Mouse (Mus musculus) adrenal gland, postnatal 25 days (tissue): ENCODE measurements around the gene Noxa1. TPM values are rescaled to one million over a fixed set of nuclear protein-coding genes. Genes with fewer than 3 reads are reported as not detected.

Experiments
- DNase-seq: peaks from one replicate; pipeline ENCODE4 v3.0.0; 2021; ENCODE audit warnings: mixed read lengths
- long read RNA-seq: library from polyadenylated mRNA; stranded (forward); transcript quantifications from one replicate; pipeline ENCODE4 v2.0.0, GENCODE M21; 2021
- total RNA-seq: library from RNA; stranded (reverse); gene quantifications from 2 replicates; pipeline ENCODE4 v1.2.3, GENCODE M21; 2021

The Noxa1 gene
- total RNA-seq: not detected in 2 replicates
- long read RNA-seq: 0 reads

DNA sequence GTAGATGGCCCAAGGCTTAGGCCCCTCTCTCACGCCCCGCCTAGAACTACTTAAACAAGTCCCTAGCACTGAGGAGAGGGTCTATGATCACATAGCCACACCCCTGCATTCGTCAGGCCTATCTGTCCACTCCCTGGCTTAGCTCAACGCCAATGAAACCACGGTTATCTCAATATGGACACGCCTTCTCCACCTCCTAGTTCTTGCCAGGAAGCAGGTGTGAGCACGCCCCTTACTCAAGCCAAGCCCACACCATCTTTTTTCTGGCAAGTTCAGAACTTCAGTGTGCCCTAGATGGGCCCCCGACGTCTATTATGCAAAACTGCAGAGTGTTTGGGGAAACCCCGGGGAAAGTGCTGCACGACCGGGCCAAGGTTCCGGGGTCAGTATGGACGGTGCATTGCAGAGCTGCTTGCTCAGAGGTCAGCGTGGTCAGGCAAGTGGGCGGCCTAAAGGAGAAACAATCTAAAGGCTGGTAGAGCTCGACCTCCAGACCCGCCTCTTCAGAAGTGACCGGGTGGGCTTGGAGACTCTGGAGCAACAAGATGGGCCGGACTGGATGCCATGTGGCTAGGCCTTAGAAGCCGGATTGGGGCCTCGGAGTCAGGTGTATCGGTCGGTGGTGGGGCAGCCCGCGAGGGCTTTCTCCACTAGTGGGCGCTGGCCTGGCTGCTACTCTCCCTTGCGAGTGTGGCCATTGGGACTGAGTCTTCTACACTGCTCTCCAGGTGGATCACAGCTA is at the start of gene Noxa1:
Noxa1 (minus strand) TSS at position 41 of the 742 bp plus-strand sequence.
- DNase-seq: no peak

DNA sequence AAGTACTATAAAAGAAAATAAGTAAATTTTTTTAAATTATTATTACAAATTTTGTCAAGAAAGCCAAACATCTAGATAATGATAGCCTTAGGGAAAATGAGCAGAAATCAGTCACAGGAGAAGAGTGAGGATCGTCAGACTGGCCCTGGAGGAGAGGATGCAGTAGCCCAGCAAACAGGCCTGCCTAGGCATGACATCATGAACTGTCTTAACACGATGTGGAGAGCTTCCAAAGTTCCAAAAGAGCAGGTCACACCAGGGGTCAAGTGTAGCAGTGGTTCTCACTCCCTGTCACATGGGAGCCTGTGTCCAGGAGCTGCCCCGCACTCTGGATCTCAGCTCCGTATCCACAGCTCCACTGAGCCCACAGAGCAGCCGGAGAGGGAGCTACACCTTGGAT is 47.0 kb upstream of the Noxa1 start:
- no peak for DNase-seq

DNA sequence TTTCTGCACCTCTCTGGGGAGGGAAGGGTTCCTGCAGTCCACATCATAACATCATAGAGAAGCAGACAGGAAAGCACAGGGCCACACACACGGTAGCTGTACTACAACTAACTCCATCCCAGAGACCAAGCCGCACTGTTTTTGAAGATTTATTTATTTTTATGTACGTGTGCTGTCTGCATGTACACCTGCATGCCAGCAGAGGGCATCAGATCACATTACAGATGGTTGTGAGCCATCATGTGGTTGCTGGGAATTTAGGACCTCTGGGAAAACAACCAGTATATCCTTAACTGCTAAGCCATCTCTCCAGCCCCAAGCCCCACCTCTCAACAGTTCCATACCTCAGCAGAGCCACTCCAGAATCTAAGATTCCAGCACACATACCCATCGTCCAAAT is 46.2 kb upstream of the Noxa1 start:
- DNase-seq: no peak

DNA sequence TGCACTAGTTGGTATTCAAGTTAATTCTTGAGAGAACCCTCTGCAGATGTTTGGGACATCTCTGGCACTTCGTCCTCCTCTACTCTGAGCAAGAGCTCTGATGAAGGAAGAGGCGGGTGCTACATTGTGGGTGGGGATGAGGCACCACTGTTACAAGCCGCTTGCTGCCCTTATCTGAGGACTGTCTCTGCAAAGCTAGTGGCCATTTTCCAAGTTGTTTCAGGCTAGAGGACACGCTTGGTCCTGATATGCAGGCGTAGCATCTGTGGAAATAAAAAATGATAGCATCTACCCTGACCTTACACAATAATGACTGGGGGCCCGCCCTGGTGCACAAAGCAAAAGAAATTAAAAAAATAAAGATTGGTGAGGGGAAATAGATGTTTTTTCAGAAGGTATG is 42.9 kb upstream of the Noxa1 start:
- DNase-seq: no peak

DNA sequence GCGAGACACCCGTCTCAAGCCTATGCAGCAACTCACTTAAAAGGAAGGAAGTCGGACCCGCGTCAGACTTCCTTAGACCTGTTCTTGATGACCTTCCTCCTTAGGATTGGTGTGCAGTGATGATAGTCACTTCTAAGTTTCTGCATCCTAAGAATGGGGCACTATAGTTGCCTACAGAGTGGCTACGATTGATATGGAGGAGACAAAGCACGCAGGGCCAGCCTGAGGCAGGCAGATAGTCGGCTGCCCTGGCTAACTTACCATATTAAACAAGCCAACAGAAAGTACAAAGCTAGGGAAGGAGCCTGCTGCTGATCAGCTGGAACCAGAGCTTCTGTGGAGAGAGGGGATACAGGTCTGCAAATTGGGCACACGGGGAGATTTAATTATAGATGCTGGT is 36.7 kb upstream of the Noxa1 start:
- DNase-seq: no peak

DNA sequence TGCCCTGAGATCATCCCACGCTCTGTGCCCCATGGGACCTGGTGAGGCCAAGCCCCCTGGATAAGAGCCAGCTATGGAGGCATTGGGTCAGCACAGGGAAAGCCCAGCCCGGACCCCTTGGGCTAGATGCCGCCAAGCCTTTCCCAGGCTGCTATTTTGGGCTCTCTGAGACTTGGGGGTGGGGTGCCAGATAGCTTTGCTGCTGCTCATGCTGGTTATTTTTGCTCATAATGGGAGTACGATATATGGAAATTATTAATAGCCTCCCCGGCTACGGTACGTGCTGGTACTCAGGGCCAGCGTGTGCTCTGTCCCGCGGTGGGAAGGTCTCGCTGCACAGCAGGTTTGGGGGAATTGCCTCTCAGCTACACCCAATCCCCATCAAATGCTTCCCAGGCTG is 33.1 kb upstream of the Noxa1 start:
- no peak for DNase-seq

- DNase-seq: peak; percentile 77
These were observed 32.3 kb upstream of the Noxa1 start for GRCm38 (mm10) chr2:25127206-25127605.

DNA sequence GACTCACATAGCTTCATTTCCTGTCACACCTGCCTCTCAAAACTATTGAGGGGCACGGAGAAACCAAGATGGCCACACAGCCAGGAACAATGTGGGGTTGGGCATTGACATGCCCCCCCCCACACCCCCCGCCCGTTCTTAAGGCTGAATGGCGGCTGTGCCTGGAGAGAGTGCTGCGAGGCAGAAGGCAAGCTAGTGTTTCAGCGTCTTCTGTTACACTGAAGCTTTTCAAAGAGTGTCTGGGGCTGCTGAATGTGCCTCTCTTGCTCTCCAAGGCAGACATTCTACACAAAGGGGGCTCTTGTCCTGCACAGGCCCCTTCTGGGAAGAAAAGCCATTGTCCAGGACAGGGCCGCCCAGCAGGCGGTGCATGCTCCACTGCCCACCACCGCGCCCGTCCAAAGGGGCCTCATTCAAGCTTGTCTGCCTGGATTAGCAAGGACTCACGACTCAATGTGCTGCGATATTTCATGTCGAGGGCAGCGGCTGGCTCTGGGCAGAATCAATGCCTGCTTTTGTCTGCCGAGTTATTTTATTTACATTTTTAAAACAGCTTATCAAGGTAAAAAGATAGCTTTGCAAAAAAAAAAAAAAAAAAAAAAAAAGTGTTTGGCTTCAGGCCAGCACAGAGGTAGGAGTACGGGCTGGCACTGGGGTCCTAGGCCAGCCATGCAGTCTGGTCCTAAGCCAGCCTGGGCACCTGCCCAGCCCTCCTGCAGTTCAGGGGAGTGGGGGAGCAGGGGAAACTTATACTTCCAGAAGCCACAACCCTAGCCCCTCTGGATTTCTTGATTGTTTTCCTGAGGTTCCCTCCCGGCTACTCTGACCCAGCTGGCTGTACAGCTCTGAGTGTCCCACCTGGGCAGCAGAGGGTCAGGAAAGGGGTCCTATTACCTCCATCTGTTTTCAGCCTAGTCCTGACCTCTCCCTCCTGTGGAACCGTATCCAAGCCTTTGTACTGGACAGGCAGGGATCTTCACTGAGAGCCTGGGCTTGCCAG is 31.4 kb upstream of the Noxa1 start:
- no peak for DNase-seq

DNA sequence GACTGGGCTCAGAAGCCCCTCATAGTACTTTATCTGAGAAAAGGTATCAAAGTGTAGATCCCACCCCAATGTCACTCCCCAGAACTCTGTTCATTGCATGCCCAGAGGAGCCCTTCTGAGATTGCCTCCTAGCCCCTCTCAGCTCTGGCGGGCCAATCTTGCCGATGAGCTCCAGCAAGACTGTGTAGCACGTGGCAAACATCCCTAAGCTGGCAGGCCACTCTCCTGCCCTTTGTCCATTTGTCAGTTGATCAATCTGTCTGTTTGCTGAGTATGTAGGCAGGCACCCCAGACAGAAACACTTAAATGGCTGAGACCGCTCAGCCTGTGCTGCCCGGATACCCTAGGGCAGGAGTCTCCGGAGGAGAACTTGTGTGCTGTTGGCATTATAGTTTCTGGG is 30.2 kb upstream of the Noxa1 start:
- no peak for DNase-seq

- DNase-seq: no peak
These were observed 29.5 kb upstream of the Noxa1 start for GRCm38 (mm10) chr2:25124411-25124810.

DNA sequence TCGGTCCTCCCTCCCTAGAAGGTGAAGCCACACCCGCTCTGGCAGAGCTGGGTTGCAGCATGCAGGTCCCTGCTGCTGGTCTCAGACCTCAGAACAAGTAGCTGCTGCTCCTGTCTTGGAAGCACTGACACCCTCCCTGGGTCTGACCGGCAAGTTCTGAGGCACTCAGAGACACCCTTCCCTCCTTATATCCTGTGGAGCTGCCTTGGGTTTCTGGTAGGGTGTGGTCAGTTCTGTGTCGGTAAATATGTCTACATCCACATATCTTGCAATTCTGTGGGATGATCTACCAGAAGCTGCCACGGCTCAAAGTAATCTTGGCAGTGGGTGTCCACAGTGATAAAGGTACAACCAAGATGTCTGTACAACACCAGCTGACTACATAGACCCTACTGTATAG is 28.6 kb upstream of the Noxa1 start:
- DNase-seq: no peak

GRCm38 (mm10) chr2:25122666-25123065 is 27.7 kb upstream of the Noxa1 start:
- DNase-seq: no peak

- no peak for DNase-seq
These were observed 26.0 kb upstream of the Noxa1 start for GRCm38 (mm10) chr2:25120963-25121362.

GRCm38 (mm10) chr2:25115442-25115841 is 20.5 kb upstream of the Noxa1 start:
- no peak for DNase-seq

- DNase-seq: no peak
These were observed 19.4 kb upstream of the Noxa1 start for GRCm38 (mm10) chr2:25114308-25114707.

- DNase-seq: no peak
These were observed 16.3 kb upstream of the Noxa1 start for GRCm38 (mm10) chr2:25111184-25111791.

GRCm38 (mm10) chr2:25110505-25111183 is 15.7 kb upstream of the Noxa1 start:
- peak; percentile 36 for DNase-seq

DNA sequence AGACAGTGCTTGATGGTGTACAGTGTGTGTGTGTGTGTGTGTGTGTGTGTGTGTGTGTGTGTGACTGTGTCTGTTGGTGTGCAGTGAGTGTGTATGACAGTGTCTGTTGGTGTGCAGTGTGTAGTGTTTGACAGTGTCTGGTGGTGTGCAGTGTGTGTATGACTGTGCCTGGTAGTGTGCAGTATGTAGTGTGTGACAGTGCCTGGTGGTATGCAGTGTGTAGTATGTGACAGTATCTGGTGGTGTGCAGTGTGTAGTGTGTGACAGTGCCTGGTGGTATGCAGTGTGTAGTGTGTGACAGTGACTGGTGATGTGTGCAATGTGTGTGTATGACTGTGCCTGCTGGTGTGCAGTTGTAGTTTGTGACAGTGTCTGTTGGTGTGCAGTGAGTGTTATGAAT is 14.5 kb upstream of the Noxa1 start:
- DNase-seq: no peak

DNA sequence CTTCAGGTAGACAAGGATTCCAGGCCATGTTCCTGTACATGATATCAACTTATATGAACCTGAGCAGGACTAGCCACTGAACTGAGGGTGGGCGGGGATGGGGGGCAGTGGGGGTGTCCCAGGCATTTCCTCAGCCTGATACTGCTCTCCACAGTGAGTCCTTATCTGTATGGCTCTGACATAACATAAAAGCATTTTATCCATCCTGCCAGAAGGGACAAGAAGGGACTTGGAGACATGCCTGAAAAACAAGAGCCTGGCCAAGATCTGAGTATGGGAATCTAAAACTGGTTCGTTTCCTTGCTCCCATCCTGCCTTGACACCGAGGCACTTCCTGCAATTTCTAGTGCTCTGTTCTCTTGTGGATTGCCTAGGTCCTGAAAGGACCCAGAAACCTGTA is 11.1 kb upstream of the Noxa1 start:
- no peak for DNase-seq

DNA sequence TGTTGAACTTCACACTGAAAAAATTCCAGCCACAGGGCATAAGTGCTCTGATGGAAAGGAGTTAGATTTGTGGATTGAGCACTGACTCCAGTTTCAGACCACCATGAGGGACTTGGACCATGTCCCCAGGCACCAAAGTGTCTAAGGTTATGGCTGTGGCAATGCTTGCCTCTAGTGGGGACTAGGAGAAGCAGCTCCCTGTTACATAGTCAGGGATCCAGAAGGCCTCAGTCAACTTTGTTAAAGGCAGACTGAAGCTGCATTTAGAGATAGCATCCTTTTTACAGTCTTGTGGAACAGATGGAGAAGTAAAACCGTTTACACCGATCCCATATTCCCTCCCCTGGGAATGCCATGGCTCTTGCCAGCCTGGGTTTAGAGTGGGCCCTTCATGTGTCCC is 9.2 kb upstream of the Noxa1 start:
- no peak for DNase-seq

DNA sequence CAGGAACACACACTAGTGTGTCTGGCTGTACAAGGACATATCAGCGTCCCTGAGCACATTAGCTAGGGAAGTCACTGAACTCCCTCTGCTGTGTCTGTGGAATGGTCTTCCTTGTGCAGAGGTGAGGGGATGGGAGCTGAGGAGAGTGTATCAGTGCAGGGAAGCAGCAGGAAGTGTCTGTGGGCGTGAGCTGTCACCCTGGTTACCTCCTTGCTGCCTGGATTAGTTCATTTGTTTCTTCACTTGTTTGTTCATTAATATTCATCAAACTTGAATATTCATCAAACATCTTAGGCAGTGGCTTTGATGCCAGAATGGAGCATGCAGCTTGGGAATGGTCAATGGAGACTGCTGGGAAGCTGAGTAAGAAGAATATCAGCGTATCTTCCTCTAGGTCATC is 4.8 kb upstream of the Noxa1 start:
- no peak for DNase-seq

DNA sequence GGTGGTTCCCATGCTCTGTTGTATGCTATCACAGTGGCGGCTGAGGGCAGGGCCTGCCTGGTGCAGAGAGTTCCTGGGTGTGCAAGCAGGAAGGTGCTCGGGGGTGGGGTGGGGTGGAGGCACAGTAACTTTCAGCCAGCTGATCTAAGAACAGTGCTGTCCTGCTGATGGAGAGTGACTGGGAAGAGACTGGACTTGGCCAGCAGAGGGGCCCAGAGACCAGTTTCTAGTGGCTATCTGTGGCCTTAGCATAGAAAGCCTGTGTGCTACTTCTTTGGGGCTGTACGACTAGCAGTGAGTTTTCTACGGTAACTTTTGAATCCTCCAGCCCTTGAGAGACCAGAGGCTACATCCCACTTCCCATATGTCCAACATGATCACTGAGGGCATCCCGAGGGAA is 4.0 kb upstream of the Noxa1 start:
- DNase-seq: no peak
